Comparison of ENCODE assay signal across 8 mouse cellular contexts in the genomic region with DNA sequence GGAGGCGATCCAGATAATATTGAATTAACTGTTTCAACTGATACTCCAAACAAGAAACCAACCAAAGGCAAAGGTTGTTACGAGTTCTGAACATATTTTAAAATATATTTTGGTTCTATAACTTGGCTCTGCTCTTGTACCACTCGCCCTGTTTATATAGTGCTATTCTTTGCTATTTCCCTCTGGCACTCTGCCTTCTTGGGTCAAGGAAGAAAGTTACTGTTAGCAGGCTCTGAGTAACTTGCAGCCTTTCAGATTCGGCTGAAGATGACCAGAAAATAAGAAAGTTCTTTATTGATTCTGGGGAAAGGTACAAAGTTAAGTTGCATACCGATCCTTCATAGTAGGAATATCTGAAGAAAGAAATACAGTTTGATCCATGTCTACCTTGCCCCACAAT. TPM values are rescaled to one million over a fixed set of nuclear protein-coding genes. Genes with fewer than 3 reads are reported as not detected.
A peak's percentile ranks its signal among the peaks of the same experiment; 100 is the strongest.
DNase-seq lines count a peak whose midpoint lies in the region; ATAC-seq and TF ChIP-seq lines count a peak whose summit lies in the region.

No protein-coding gene starts in this region.

- TF ChIP-seq CTCF in lung, embryonic 14.5 days (IDR thresholded peaks at IDR 0.05; ENCODE audit: low read depth) = no peak

- peaks cover 16% of the 10 kb centered on the region; the same call in 1 of the 2 replicates for H3K36me3 ChIP-seq in lung, embryonic 14.5 days (ENCODE audit: insufficient read depth)
- no peaks in the 10 kb centered on the region for H3K36me3 ChIP-seq in embryonic facial prominence, embryonic 15.5 days
- peaks cover 8% of the 10 kb centered on the region for H3K36me3 ChIP-seq in limb, embryonic 12.5 days
- no peaks in the 10 kb centered on the region for H3K36me3 ChIP-seq in neural tube, embryonic 13.5 days

- H3K27me3 ChIP-seq in lung, embryonic 14.5 days (ENCODE audit: insufficient read depth, low read length) = no peaks in the 10 kb centered on the region
- H3K27me3 ChIP-seq in embryonic facial prominence, embryonic 15.5 days = no peaks in the 10 kb centered on the region
- no peaks in the 10 kb centered on the region for H3K27me3 ChIP-seq in limb, embryonic 12.5 days
- no peaks in the 10 kb centered on the region for H3K27me3 ChIP-seq in neural tube, embryonic 13.5 days

- WGBS in lung, embryonic 14.5 days = 42% methylated on average over 5 of the region's 5 CpGs
- 56% methylated on average over 5 of the region's 5 CpGs for WGBS in embryonic facial prominence, embryonic 15.5 days
- WGBS in limb, embryonic 12.5 days = 75% methylated on average over 5 of the region's 5 CpGs
- 68% methylated on average over 5 of the region's 5 CpGs for WGBS in neural tube, embryonic 13.5 days

- no peak for ATAC-seq in lung, embryonic 14.5 days (ENCODE audit: insufficient read depth)
- ATAC-seq in embryonic facial prominence, embryonic 15.5 days (ENCODE audit: insufficient number of reproducible peaks, low FRiP score, low TSS enrichment, low read depth) = no peak
- ATAC-seq in limb, embryonic 12.5 days (ENCODE audit: insufficient number of reproducible peaks, insufficient read depth, low FRiP score, low TSS enrichment, low read depth) = no peak
- no peak for ATAC-seq in neural tube, embryonic 13.5 days (ENCODE audit: low read depth)

- peak overlapping the region; percentile 92 for H3K4me3 ChIP-seq in lung, embryonic 14.5 days (ENCODE audit: low read depth, low read length)
- H3K4me3 ChIP-seq in embryonic facial prominence, embryonic 15.5 days (replicated peaks) = peak overlapping the region; percentile 92
- peak overlapping the region; percentile 89 for H3K4me3 ChIP-seq in limb, embryonic 12.5 days (replicated peaks)
- H3K4me3 ChIP-seq in neural tube, embryonic 13.5 days = peak overlapping the region; percentile 84

- no peaks in the 10 kb centered on the region for H3K9me3 ChIP-seq in lung, embryonic 14.5 days (ENCODE audit: low read depth, low read length)
- no peaks in the 10 kb centered on the region for H3K9me3 ChIP-seq in embryonic facial prominence, embryonic 15.5 days (replicated peaks)
- H3K9me3 ChIP-seq in limb, embryonic 12.5 days = no peaks in the 10 kb centered on the region
- H3K9me3 ChIP-seq in neural tube, embryonic 13.5 days = no peaks in the 10 kb centered on the region

- H3K9ac ChIP-seq in lung, embryonic 14.5 days = peak overlapping the region; percentile 38; the same call in 1 of the 2 replicates
- H3K9ac ChIP-seq in embryonic facial prominence, embryonic 15.5 days = peak overlapping the region; percentile 16
- no peak overlapping the region for H3K9ac ChIP-seq in limb, embryonic 12.5 days (replicated peaks)
- H3K9ac ChIP-seq in neural tube, embryonic 13.5 days = peak overlapping the region; percentile 97

- peak overlapping the region; percentile 91 for H3K4me2 ChIP-seq in lung, embryonic 14.5 days
- peak overlapping the region; percentile 52 for H3K4me2 ChIP-seq in embryonic facial prominence, embryonic 15.5 days (replicated peaks)
- H3K4me2 ChIP-seq in limb, embryonic 12.5 days = peak overlapping the region; percentile 78
- peak overlapping the region; percentile 85 for H3K4me2 ChIP-seq in neural tube, embryonic 13.5 days

- no peak overlapping the region for H3K27ac ChIP-seq in lung, embryonic 14.5 days (ENCODE audit: low read depth)
- H3K27ac ChIP-seq in embryonic facial prominence, embryonic 15.5 days (replicated peaks) = no peak overlapping the region
- no peak overlapping the region for H3K27ac ChIP-seq in limb, embryonic 12.5 days
- no peak overlapping the region for H3K27ac ChIP-seq in neural tube, embryonic 13.5 days (replicated peaks)

- peaks cover 4% of the 10 kb centered on the region; the same call in 1 of the 2 replicates for H3K4me1 ChIP-seq in lung, embryonic 14.5 days (ENCODE audit: insufficient read depth)
- peaks cover 12% of the 10 kb centered on the region for H3K4me1 ChIP-seq in embryonic facial prominence, embryonic 15.5 days
- H3K4me1 ChIP-seq in limb, embryonic 12.5 days (replicated peaks) = peaks cover 13% of the 10 kb centered on the region
- peaks cover 42% of the 10 kb centered on the region for H3K4me1 ChIP-seq in neural tube, embryonic 13.5 days (replicated peaks)

- DNase-seq in lung, embryonic 14.5 days = peak; percentile 50
- DNase-seq in lung, postnatal 4 days = no peak
- no peak for DNase-seq in layer of hippocampus, adult 11-12 months (ENCODE audit: low spot score)
- no peak for DNase-seq in kidney, postnatal 14 days
- DNase-seq in thymus, adult 18-20 months = no peak

RNA-seq across cellular contexts. Expression of a gene that starts 1.4 kb away (rescaled TPM):
- polyA plus RNA-seq in lung, embryonic 14.5 days (2014; fragmentation: Nextera tagmentation; extraction: Ambion mirVana) = 55.0 and 55.9 TPM in 2 replicates
- 55.1 and 58.7 TPM in 2 replicates for polyA plus RNA-seq in embryonic facial prominence, embryonic 15.5 days (2015; fragmentation: Nextera tagmentation; extraction: Ambion mirVana)
- polyA plus RNA-seq in limb, embryonic 12.5 days (2016; fragmentation: Nextera tagmentation; extraction: Ambion mirVana) = 68.9 and 74.0 TPM in 2 replicates
- polyA plus RNA-seq in neural tube, embryonic 13.5 days (2015; fragmentation: Nextera tagmentation; extraction: Ambion mirVana) = 67.8 and 69.8 TPM in 2 replicates

RNA-seq across cellular contexts. Expression of a gene that starts 40.5 kb away (rescaled TPM):
- 28.5 and 29.2 TPM in 2 replicates for polyA plus RNA-seq in lung, embryonic 14.5 days (2014; fragmentation: Nextera tagmentation; extraction: Ambion mirVana)
- polyA plus RNA-seq in embryonic facial prominence, embryonic 15.5 days (2015; fragmentation: Nextera tagmentation; extraction: Ambion mirVana) = 27.8 and 28.9 TPM in 2 replicates
- polyA plus RNA-seq in limb, embryonic 12.5 days (2016; fragmentation: Nextera tagmentation; extraction: Ambion mirVana) = 30.9 TPM in 2 replicates
- polyA plus RNA-seq in neural tube, embryonic 13.5 days (2015; fragmentation: Nextera tagmentation; extraction: Ambion mirVana) = 37.6 and 41.8 TPM in 2 replicates
